Mouse (Mus musculus) heart, adult 2 months (tissue): ENCODE measurements around the gene 4930402F06Rik. TPM values are rescaled to one million over a fixed set of nuclear protein-coding genes. Genes with fewer than 3 reads are reported as not detected.

ENCODE experiments used
- DNase-seq, 2 experiments: peaks; one replicate each; pipeline ENCODE4 v3.0.0; 2021
- H3K27ac ChIP-seq: fragments of 200-600 bp; 2 replicates; pipeline ENCODE4 v1.8.1; 2022
- H3K27me3 ChIP-seq: fragments of 200-500 bp; 2 replicates; pipeline ENCODE4 v1.6.1; 2012; ENCODE audit warnings: mild to moderate bottlenecking, low read length, inconsistent platforms, mixed read lengths; ENCODE audit not compliant: control insufficient read depth, insufficient read depth
- H3K36me3 ChIP-seq: fragments of 200-500 bp; 2 replicates; pipeline ENCODE4 v1.6.1; 2012; ENCODE audit warnings: low read length, inconsistent platforms; ENCODE audit not compliant: control insufficient read depth, insufficient read depth
- H3K4me1 ChIP-seq: fragments of 200-500 bp; 2 replicates; pipeline ENCODE4 v1.6.1; 2011; ENCODE audit warnings: low read length; ENCODE audit not compliant: control insufficient read depth, insufficient read depth
- H3K4me3 ChIP-seq: fragments of 200-600 bp; 2 replicates; pipeline ENCODE4 v1.8.1; 2022
- H3K79me2 ChIP-seq: fragments of 200-500 bp; replicated peaks from 2 replicates; pipeline ENCODE4 v1.6.1; 2012; ENCODE audit warnings: mild to moderate bottlenecking, inconsistent platforms, low read length, moderate library complexity, mixed read lengths; ENCODE audit not compliant: control insufficient read depth, insufficient read depth
- H3K9ac ChIP-seq: fragments of 200-500 bp; 2 replicates; pipeline ENCODE4 v1.6.1; 2012; ENCODE audit warnings: low read depth, mild to moderate bottlenecking, control low read depth, inconsistent platforms, low read length, mixed read lengths
- CTCF ChIP-seq: fragments of 200-600 bp; IDR thresholded peaks from 2 replicates; pipeline ENCODE4 v1.8.1; 2022; ENCODE audit warnings: antibody characterized with exemption, mild to moderate bottlenecking, moderate library complexity
- EP300 ChIP-seq: fragments of 200-500 bp; IDR thresholded peaks from 2 replicates; pipeline ENCODE4 v1.6.1; 2011; ENCODE audit warnings: low read depth, low read length, control low read depth; ENCODE audit not compliant: insufficient read depth
- POLR2A ChIP-seq: fragments of 200-500 bp; IDR thresholded peaks from 2 replicates; pipeline ENCODE4 v1.6.1; 2011; ENCODE audit warnings: mild to moderate bottlenecking, low read depth, low read length, control low read depth; ENCODE audit not compliant: insufficient read depth
- WGBS: fragments of 180-500 bp; shearing (Covaris S2); methylation state at CpG from one replicate; pipeline ENCODE4 v1.1.7; 2018; 5-methylcytosine and 5-hydroxymethylcytosine counted together
- intact Hi-C: fragments of 180-260 bp; cut with DNase I; formaldehyde crosslinking; loops from one replicate; pipeline ENCODE4 v1.15.1; 2025
- polyA plus RNA-seq: library from polyadenylated mRNA; depleted of rRNA; stranded (reverse); fragments of >200 nt; gene quantifications from 2 replicates; pipeline ENCODE4 v1.2.3, GENCODE M21; 2012
- total RNA-seq, 2 experiments: library from RNA; stranded (reverse); gene quantifications; 2 replicates each; pipeline ENCODE4 v1.2.3; 2021

4930402F06Rik gene
- total and polyA plus RNA-seq, 3 experiments = not detected

DNA sequence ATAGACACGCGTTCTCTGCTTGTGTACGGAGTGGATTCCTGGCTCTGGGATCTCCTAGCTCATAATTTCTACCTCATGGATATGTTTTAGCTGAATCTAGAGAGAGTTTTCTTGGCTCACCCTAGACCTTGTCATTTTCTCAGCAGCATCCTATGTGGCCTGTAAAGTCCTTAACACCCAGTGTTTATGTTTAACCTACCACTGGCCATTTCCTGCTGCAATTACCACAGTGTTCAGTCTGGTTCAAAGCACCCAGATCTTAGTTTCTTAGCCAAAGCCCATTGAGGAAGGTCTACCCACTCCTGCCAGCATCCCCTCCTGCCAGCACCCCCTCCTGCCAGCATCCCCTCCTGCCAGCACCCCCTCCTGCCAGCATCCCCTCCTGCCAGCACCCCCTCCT lies 15.8 kb upstream of the 4930402F06Rik start:
- TF ChIP-seq CTCF (no peak), POLR2A (no peak), EP300 (no peak)
- Histone ChIP-seq H3K4me3 (no peak overlapping the region), H3K79me2 (no peaks in the 10 kb centered on the region), H3K27ac (no peak overlapping the region), H3K9ac (no peak overlapping the region), H3K27me3 (no peaks in the 10 kb centered on the region), H3K36me3 (peaks cover 2% of the 10 kb centered on the region; the same call in 1 of the 2 replicates), H3K4me1 (peaks cover 15% of the 10 kb centered on the region)
- intact Hi-C loops = no loop called here
- no peak for DNase-seq
- 86% methylated on average over 3 of the region's 3 CpGs for WGBS

DNA sequence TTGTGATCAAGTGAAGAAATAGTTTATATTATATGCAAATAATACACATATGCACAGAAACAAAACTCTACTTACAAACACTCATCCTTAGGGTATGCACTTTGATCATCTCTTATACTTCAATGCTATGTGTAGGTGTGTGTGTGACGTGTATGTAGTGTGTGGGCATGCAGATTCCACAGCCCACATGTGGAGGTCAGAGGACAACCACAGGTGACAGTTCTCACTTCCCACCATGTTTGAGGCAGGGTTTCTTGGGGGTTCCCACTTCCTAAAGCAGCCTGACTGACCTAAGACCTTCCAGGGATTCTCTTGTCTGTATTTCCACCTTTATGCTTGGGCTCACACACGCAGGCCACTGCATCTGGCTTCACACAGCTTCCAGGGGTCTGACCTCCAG lies 15.3 kb upstream of the 4930402F06Rik start:
- no peak for DNase-seq
- peaks cover 2% of the 10 kb centered on the region; the same call in 1 of the 2 replicates for H3K36me3 ChIP-seq
- H3K27ac ChIP-seq = no peak overlapping the region
- H3K4me1 ChIP-seq = peaks cover 15% of the 10 kb centered on the region
- 68% methylated on average over 2 of the region's 2 CpGs for WGBS
- no peaks in the 10 kb centered on the region for H3K79me2 ChIP-seq
- TF ChIP-seq POLR2A (no peak), CTCF (no peak), EP300 (no peak)
- no peak overlapping the region for H3K4me3 ChIP-seq
- H3K27me3 ChIP-seq = no peaks in the 10 kb centered on the region
- intact Hi-C loops = no loop called here
- H3K9ac ChIP-seq = no peak overlapping the region

DNA sequence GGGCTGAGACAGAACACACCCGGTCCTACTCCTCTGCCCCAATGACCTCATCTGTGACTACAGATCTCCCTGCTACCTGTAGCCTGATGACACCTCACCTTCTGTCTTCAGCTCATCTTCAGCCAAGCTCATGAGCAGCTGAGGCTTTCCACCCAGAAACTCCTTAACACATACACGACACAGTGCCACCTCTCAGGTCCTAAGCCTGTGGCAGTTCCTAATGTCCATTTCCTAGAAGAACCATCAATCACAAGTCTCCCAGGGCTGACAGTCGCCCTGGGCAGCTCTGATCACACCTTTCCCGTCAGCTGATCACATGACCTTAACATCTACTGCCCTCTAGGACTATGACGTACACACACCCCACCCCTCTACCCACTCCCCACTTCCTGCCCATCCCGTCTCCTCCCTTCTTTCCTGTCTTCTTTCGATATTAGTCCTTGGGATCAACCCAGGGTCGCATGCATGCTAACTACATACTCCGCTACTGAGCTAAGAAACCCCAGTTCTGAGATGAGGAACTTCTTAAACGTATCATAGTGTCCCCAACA lies 14.7 kb upstream of the 4930402F06Rik start:
- H3K36me3 ChIP-seq = peaks cover 2% of the 10 kb centered on the region; the same call in 1 of the 2 replicates
- intact Hi-C loops = no loop called here

DNA sequence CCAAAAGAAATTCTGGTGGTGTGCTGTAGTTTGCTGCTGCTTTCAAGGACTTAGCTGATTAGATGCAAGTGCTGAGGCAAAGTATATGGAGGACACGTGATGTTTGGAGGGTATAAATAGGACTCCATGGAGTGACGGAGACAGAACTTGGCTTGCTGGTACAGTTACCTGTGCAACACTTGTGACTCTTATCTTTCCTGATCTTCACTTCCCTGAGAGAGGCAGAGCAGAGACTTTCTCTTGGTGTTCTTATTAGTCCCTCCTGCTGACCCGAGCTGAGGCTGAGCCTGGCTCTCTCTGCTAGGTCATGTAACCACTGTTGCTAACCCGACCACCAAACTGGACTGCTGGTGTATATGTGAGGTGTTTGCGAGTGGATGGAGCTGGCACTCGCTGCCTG lies 12.5 kb upstream of the 4930402F06Rik start:
- Histone ChIP-seq H3K4me3 (no peak overlapping the region), H3K79me2 (no peaks in the 10 kb centered on the region), H3K27me3 (no peaks in the 10 kb centered on the region), H3K4me1 (peaks cover 12% of the 10 kb centered on the region), H3K9ac (no peak overlapping the region), H3K27ac (no peak overlapping the region), H3K36me3 (peaks cover 2% of the 10 kb centered on the region; the same call in 1 of the 2 replicates)
- TF ChIP-seq EP300 (no peak), CTCF (no peak), POLR2A (no peak)
- DNase-seq = no peak
- intact Hi-C loops = no loop called here
- 85% methylated on average over 6 of the region's 6 CpGs for WGBS

More for the DNA sequence above, 14.7 kb upstream of the 4930402F06Rik start:
- Histone ChIP-seq H3K27me3 (no peaks in the 10 kb centered on the region), H3K9ac (no peak overlapping the region), H3K4me1 (peaks cover 12% of the 10 kb centered on the region), H3K79me2 (no peaks in the 10 kb centered on the region), H3K27ac (no peak overlapping the region), H3K4me3 (no peak overlapping the region)
- no peak for DNase-seq
- WGBS = 51% methylated on average over 10 of the region's 10 CpGs
- TF ChIP-seq CTCF (no peak), POLR2A (no peak), EP300 (no peak)

DNA sequence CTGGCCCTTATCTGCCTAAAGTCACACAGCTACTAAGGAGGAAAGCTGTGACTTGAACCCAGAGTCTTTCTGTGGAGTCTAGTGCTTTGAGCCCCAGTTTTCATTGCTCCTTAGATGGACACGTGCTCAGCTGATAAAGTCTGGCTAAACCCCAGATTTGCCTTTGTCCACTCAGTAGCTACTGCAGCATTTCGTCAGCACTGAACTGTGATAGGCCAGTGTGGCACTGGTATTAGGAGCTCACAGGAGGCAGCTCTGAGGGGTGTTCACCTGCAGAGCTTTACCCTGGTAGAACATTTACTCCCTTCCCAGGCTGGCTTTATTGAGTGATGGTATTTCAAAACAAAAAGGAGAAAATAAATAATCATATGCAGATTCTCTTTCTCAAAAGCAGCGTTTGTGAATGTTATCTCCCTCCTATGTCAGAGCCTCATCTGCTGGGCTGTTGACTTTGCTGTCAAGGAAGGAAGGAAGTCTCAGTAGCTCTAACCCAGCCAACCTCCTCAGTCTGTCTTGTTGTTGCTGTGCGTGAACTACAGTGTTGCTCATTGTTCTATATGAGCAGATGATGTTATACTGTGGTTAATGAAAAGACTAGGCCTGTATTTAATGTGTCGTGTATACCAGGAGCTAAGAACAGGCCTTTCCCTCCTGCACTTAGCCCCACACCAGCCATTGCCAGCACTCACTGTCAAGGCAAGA lies 11.6 kb upstream of the 4930402F06Rik start:
- H3K36me3 ChIP-seq = no peaks in the 10 kb centered on the region; the same call in 1 of the 2 replicates
- WGBS = 44% methylated on average over 5 of the region's 5 CpGs
- intact Hi-C loops = no loop called here
- H3K79me2 ChIP-seq = no peaks in the 10 kb centered on the region
- TF ChIP-seq POLR2A (no peak), EP300 (no peak), CTCF (no peak)
- 0 out of 2 replicates have a peak overlapping the region, but pooled peaks have one; percentile 14 for H3K9ac ChIP-seq
- DNase-seq = no peak
- H3K4me3 ChIP-seq = no peak overlapping the region
- H3K27me3 ChIP-seq = no peaks in the 10 kb centered on the region
- peaks cover 11% of the 10 kb centered on the region for H3K4me1 ChIP-seq
- H3K27ac ChIP-seq = no peak overlapping the region; the same call in 1 of the 2 replicates

DNA sequence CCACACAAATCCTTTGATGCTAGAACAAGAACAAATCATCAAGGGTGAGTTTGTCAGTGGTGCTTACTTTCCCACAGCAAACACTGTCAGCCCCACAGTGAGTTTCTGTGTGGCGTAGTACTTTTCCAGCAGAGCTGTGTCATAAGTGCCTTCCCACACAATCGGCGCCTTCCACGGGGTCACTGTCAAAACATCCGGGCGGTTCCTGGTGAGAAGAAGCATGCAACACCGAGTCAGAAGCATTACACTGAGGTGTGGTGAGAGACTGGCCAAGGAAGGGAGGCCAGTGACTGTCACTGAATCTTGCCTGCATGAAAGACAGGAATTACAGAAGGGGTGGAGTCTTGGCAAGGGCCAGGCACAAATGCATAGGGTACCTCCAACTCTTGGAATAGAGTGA lies 10.9 kb upstream of the 4930402F06Rik start:
- intact Hi-C loops = no loop called here
- Histone ChIP-seq H3K79me2 (no peaks in the 10 kb centered on the region), H3K27me3 (no peaks in the 10 kb centered on the region), H3K4me3 (no peak overlapping the region), H3K36me3 (no peaks in the 10 kb centered on the region; the same call in 1 of the 2 replicates), H3K9ac (no peak overlapping the region), H3K27ac (no peak overlapping the region; the same call in 1 of the 2 replicates), H3K4me1 (peaks cover 9% of the 10 kb centered on the region)
- TF ChIP-seq EP300 (no peak), CTCF (no peak), POLR2A (no peak)
- DNase-seq = no peak
- WGBS = 58% methylated on average over 7 of the region's 7 CpGs
